Mouse (Mus musculus): ENCODE data around the gene D11Wsu47e. TPM values are rescaled to one million over a fixed set of nuclear protein-coding genes. Genes with fewer than 3 reads are reported as not detected.

Gene D11Wsu47e
- polyA plus RNA-seq (2012; rRNA removed) (5.8 and 8.0 TPM in 2 replicates), polyA plus RNA-seq (2014; fragmentation: Nextera tagmentation; extraction: Ambion mirVana) (7.8 and 9.2 TPM in 2 replicates)

DNA sequence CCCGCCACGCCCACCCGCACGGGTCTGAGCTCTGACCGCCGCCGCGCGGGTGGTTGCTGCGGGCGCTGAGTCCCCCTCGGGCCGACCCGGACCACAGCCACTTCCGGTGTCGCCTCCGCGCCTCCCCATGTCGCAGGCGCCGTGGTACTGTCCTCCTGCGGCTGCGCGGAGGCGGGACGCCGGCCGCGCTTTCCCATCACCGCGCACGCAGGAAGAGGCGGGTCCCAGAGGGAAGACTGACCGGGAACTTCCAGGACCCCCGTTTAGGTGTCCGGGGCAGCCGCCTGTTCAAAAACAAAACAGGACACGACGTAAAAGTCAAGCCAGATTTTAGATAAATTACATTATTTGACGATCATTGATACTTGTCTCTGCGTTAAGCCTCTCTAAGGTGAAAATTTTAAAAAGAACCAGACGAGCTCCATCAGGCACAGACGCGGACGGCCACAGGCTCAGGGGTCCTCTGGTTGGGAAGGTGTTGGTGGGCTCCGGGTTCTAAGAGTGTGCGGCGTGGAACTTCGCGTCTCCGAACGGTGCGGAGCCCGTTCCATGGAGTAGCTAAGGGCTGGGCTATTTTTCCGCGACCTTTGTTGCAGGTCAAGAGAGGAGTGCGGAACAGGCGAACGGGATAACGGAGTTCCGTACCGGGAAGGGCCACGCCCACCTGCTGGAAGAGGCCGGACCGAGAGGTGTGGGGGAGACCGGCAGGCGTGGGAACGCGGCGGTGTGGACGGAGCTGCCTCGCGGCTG is at the start of gene D11Wsu47e, which contains the start of gene Fam104a:
D11Wsu47e (plus strand) TSS at position 456 of the 750 bp plus-strand sequence.
Fam104a (minus strand) TSS at position 199 of the 750 bp plus-strand sequence.
- Histone ChIP-seq H3K4me3 (ENCODE audit: insufficient read depth in 1 of 2, low read depth in 2 of 2, low read length in 2 of 2) (peak within 1 kb of the TSS; percentile 91 to 92), H3K9ac (replicated peaks) (peak within 1 kb of the TSS; percentile 96), H3K9me3 (ENCODE audit: control insufficient read depth, low read length) (no peaks in the 10 kb centered on the region), H3K4me1 (replicated peaks; ENCODE audit: control insufficient read depth in 2 of 2, insufficient read depth in 2 of 2, low read length in 1 of 2) (peaks cover 31 to 40% of the 10 kb centered on the region in 2 experiments), H3K36me3 (replicated peaks; ENCODE audit: control insufficient read depth, insufficient read depth, low read depth) (peaks cover 13% of the 10 kb centered on the region), H3K27me3 (ENCODE audit: control insufficient read depth, insufficient read depth, low read length) (no peaks in the 10 kb centered on the region), H3K4me2 (ENCODE audit: low read depth) (peak within 1 kb of the TSS; percentile 92), H3K27ac (peak within 1 kb of the TSS; percentile 99)
- TF ChIP-seq CTCF (IDR thresholded peaks at IDR 0.05; ENCODE audit: low read depth) (no peak; the same call in 1 of the 2 replicates), EP300 (IDR thresholded peaks at IDR 0.05; ENCODE audit: low read depth) (peak; percentile 77)
- DNase-seq (ENCODE audit: low read depth in 3 of 3, low spot score in 3 of 3) (peak; percentile 87 to 89 (median 88)), ATAC-seq (ENCODE audit: insufficient read depth) (peak; percentile 82)
- WGBS (ENCODE audit: insufficient replicate concordance): under 1% methylated on average over 73 of the region's 73 CpGs

DNA sequence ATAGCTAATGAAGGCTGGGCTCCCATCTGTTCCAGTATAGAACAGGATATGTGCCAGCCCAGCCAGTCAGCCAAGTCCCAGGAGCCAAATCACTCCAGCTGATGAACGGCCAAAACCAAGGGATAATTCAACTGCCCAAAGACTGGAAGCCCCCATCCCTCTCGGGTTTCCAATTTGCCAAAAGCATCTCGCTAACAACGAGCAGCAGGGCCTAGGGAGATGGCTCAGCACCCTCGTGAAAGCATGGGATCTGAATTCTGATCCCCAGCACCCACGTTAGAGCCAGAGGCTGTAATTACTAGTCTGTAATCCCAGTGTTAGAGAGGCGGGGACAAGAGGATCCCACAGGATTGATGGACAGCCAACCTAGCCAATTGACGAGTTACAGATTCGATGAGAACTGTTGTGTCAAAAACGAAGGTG is 49.5 kb upstream of the D11Wsu47e start:
- Histone ChIP-seq H3K9me3 (ENCODE audit: control insufficient read depth, low read length) (no peaks in the 10 kb centered on the region), H3K4me3 (ENCODE audit: insufficient read depth in 1 of 2, low read depth in 2 of 2, low read length in 2 of 2) (no peak overlapping the region), H3K27ac (no peak overlapping the region), H3K4me2 (ENCODE audit: low read depth) (no peak overlapping the region), H3K4me1 (replicated peaks; ENCODE audit: control insufficient read depth in 2 of 2, insufficient read depth in 2 of 2, low read length in 1 of 2) (no peaks in the 10 kb centered on the region), H3K9ac (replicated peaks) (no peak overlapping the region), H3K36me3 (replicated peaks; ENCODE audit: control insufficient read depth, insufficient read depth, low read depth) (no peaks in the 10 kb centered on the region), H3K27me3 (ENCODE audit: control insufficient read depth, insufficient read depth, low read length) (no peaks in the 10 kb centered on the region)
- ATAC-seq (ENCODE audit: insufficient read depth) (no peak), DNase-seq (ENCODE audit: low read depth in 3 of 3, low spot score in 3 of 3) (no peak)
- TF ChIP-seq CTCF (IDR thresholded peaks at IDR 0.05; ENCODE audit: low read depth) (no peak), EP300 (IDR thresholded peaks at IDR 0.05; ENCODE audit: low read depth) (no peak)
- WGBS (ENCODE audit: insufficient replicate concordance): 60% methylated on average over 10 of the region's 10 CpGs

DNA sequence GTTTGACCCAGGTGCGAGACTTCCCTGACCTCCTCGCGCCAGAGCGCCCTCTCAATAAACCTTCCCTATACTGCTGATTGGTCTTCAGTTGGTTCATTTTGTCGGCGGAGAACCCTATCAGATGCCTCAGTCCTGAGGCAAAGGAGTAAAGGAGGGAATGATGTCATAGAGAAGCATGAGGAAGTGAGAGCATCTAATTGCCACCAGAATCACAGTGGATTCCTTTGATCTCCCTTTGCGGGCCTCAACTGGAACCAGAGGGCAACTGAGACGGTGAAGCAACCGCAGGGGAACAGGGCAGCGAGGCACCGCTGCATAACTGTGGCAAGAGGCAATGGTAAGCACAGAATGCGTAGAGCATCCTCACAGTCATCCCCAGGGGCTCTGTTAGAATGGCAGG is 45.5 kb upstream of the D11Wsu47e start:
- Histone ChIP-seq H3K9ac (replicated peaks) (no peak overlapping the region), H3K4me1 (replicated peaks; ENCODE audit: control insufficient read depth in 2 of 2, insufficient read depth in 2 of 2, low read length in 1 of 2) (no peaks in the 10 kb centered on the region), H3K27ac (no peak overlapping the region), H3K4me2 (ENCODE audit: low read depth) (no peak overlapping the region), H3K9me3 (ENCODE audit: control insufficient read depth, low read length) (no peaks in the 10 kb centered on the region), H3K27me3 (ENCODE audit: control insufficient read depth, insufficient read depth, low read length) (no peaks in the 10 kb centered on the region), H3K4me3 (ENCODE audit: insufficient read depth in 1 of 2, low read depth in 2 of 2, low read length in 2 of 2) (no peak overlapping the region), H3K36me3 (replicated peaks; ENCODE audit: control insufficient read depth, insufficient read depth, low read depth) (no peaks in the 10 kb centered on the region)
- TF ChIP-seq CTCF (IDR thresholded peaks at IDR 0.05; ENCODE audit: low read depth) (no peak), EP300 (IDR thresholded peaks at IDR 0.05; ENCODE audit: low read depth) (no peak)
- DNase-seq (ENCODE audit: low read depth in 3 of 3, low spot score in 3 of 3) (no peak), ATAC-seq (ENCODE audit: insufficient read depth) (no peak)
- WGBS (ENCODE audit: insufficient replicate concordance): 78% methylated on average over 12 of the region's 12 CpGs

DNA sequence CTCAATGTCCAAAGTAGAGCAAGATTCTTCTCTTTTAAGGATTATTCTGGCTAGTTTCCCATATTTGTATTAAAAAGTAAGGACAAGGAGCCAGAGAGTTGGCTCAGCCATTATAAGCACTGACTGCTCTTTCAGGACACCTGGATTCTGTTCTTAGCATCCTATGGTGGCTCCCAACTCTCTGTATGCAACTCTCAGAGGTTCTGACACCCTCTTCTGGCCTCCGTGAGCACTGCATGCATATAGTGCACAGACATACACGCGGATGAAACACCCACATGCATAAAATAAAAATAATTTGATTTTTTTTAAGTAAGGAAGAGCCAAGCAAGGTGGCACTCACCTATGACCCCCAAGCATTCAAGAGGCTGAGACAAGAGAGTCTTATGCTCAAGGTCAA is 39.0 kb upstream of the D11Wsu47e start:
- Histone ChIP-seq H3K4me2 (ENCODE audit: low read depth) (no peak overlapping the region), H3K27me3 (ENCODE audit: control insufficient read depth, insufficient read depth, low read length) (no peaks in the 10 kb centered on the region), H3K9ac (replicated peaks) (no peak overlapping the region), H3K9me3 (ENCODE audit: control insufficient read depth, low read length) (no peaks in the 10 kb centered on the region), H3K36me3 (replicated peaks; ENCODE audit: control insufficient read depth, insufficient read depth, low read depth) (no peaks in the 10 kb centered on the region), H3K4me3 (ENCODE audit: insufficient read depth in 1 of 2, low read depth in 2 of 2, low read length in 2 of 2) (no peak overlapping the region), H3K27ac (no peak overlapping the region), H3K4me1 (replicated peaks; ENCODE audit: control insufficient read depth in 2 of 2, insufficient read depth in 2 of 2, low read length in 1 of 2) (peaks cover 10 to 12% of the 10 kb centered on the region in 2 experiments)
- DNase-seq (ENCODE audit: low read depth in 3 of 3, low spot score in 3 of 3) (no peak), ATAC-seq (ENCODE audit: insufficient read depth) (no peak)
- no peak for TF ChIP-seq EP300 (IDR thresholded peaks at IDR 0.05; ENCODE audit: low read depth)
- peak; percentile 21; the same call in 1 of the 2 replicates for TF ChIP-seq CTCF (IDR thresholded peaks at IDR 0.05; ENCODE audit: low read depth)
- WGBS (ENCODE audit: insufficient replicate concordance): 69% methylated on average over 3 of the region's 3 CpGs

DNA sequence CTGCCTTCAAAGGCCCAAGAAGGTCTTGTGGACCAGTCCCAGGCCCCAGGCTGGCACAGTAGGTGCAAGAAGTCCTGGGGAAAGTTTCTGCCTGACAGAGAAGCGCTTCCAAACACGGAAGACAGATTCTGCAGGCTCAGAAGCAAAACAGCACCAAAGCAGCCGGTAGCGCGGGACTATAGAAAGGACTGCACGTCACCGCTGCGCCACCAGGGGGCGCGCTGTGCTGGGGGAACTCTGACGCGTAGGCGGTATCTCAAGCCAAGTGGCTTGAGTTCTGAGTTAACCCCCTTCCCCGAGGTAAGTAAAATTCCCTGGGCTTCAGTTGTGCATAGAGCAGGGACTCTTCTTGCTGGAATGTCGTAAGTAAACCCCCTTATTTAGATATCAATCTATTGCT is 36.1 kb upstream of the D11Wsu47e start:
- WGBS (ENCODE audit: insufficient replicate concordance): 1% methylated on average over 15 of the region's 15 CpGs
- Histone ChIP-seq H3K4me3 (ENCODE audit: insufficient read depth in 1 of 2, low read depth in 2 of 2, low read length in 2 of 2) (no peak overlapping the region), H3K9ac (replicated peaks) (no peak overlapping the region), H3K9me3 (ENCODE audit: control insufficient read depth, low read length) (no peaks in the 10 kb centered on the region), H3K36me3 (replicated peaks; ENCODE audit: control insufficient read depth, insufficient read depth, low read depth) (peaks cover 16% of the 10 kb centered on the region), H3K4me1 (replicated peaks; ENCODE audit: control insufficient read depth in 2 of 2, insufficient read depth in 2 of 2, low read length in 1 of 2) (peaks cover 24 to 27% of the 10 kb centered on the region in 2 experiments), H3K4me2 (ENCODE audit: low read depth) (peak overlapping the region; percentile 95; the same call in 1 of the 2 replicates), H3K27ac (no peak overlapping the region), H3K27me3 (ENCODE audit: control insufficient read depth, insufficient read depth, low read length) (no peaks in the 10 kb centered on the region)
- peak; percentile 21; the same call in 1 of the 2 replicates for ATAC-seq (ENCODE audit: insufficient read depth)
- TF ChIP-seq EP300 (IDR thresholded peaks at IDR 0.05; ENCODE audit: low read depth) (no peak), CTCF (IDR thresholded peaks at IDR 0.05; ENCODE audit: low read depth) (peak; percentile 99)
- peak; percentile 53 to 64 (median 62) for DNase-seq (ENCODE audit: low read depth in 3 of 3, low spot score in 3 of 3)

Measured in liver, embryonic 14.5 days (tissue).